Mouse (Mus musculus): ENCODE measurements around the gene Map4k4. TPM values are rescaled to one million over a fixed set of nuclear protein-coding genes. Genes with fewer than 3 reads are reported as not detected.

Map4k4 gene
- total and polyA plus RNA-seq, 2 experiments: 7.2 to 10.7 TPM

GRCm38 (mm10) chr1:39908976-39909375 is 8.3 kb downstream of the Map4k4 start:
- WGBS: 94% methylated on average over 2 of the region's 2 CpGs
- H3K4me3 ChIP-seq (ENCODE audit: insufficient read depth, low read depth, low read length): no peak overlapping the region
- H3K27ac ChIP-seq (replicated peaks; ENCODE audit: insufficient read depth, low read depth, low read length): no peak overlapping the region
- H3K36me3 ChIP-seq (ENCODE audit: control insufficient read depth, insufficient read depth, low read length): no peaks in the 10 kb centered on the region
- H3K4me1 ChIP-seq (ENCODE audit: control insufficient read depth, insufficient read depth, low read length): peaks cover 9% of the 10 kb centered on the region; the same call in 1 of the 2 replicates
- peaks cover 38% of the 10 kb centered on the region for H3K79me2 ChIP-seq (ENCODE audit: control insufficient read depth, insufficient read depth, low read length)
- no peaks in the 10 kb centered on the region for H3K27me3 ChIP-seq (ENCODE audit: control insufficient read depth, insufficient read depth, low read length)
- DNase-seq (ENCODE audit: extremely low read depth, low read depth, low spot score): no peak
- TF ChIP-seq POLR2A (IDR thresholded peaks at IDR 0.05; ENCODE audit: extremely low read depth, insufficient read depth, low read length) (no peak), CTCF (IDR thresholded peaks at IDR 0.05; ENCODE audit: low read depth, low read length) (no peak)
- no peak overlapping the region for H3K9ac ChIP-seq (ENCODE audit: low read depth, low read length)

DNA sequence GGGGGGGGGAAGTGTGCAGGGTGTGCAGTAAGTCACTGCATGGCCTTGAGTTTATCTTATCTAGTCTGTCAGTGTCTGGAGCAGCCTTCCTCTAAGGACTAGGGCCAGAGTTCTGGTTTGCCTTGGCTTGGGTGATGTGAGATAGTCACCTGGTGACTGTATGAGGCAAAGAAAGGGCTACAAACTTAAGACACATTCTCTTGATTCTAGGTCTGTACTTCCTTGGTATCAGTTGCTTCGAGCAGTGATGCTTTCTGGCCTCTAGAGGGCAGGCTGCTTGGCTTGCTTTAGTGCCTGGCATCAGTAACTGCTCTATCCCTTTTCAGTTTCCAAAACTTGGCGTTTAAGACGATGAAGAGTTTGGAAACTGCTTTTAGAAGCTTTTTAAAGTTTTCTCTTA is 10.7 kb downstream of the Map4k4 start:
- DNase-seq (ENCODE audit: extremely low read depth, low read depth, low spot score): peak; percentile 43
- 50% methylated on average over 3 of the region's 3 CpGs for WGBS
- H3K79me2 ChIP-seq (ENCODE audit: control insufficient read depth, insufficient read depth, low read length): peaks cover 45% of the 10 kb centered on the region
- no peak overlapping the region for H3K4me3 ChIP-seq (ENCODE audit: insufficient read depth, low read depth, low read length)
- H3K4me1 ChIP-seq (ENCODE audit: control insufficient read depth, insufficient read depth, low read length): peaks cover 6% of the 10 kb centered on the region; the same call in 1 of the 2 replicates
- H3K27ac ChIP-seq (replicated peaks; ENCODE audit: insufficient read depth, low read depth, low read length): no peak overlapping the region
- H3K27me3 ChIP-seq (ENCODE audit: control insufficient read depth, insufficient read depth, low read length): no peaks in the 10 kb centered on the region
- H3K36me3 ChIP-seq (ENCODE audit: control insufficient read depth, insufficient read depth, low read length): no peaks in the 10 kb centered on the region
- H3K9ac ChIP-seq (ENCODE audit: low read depth, low read length): no peak overlapping the region
- TF ChIP-seq CTCF (IDR thresholded peaks at IDR 0.05; ENCODE audit: low read depth, low read length) (peak; percentile 75; the same call in 1 of the 2 replicates), POLR2A (IDR thresholded peaks at IDR 0.05; ENCODE audit: extremely low read depth, insufficient read depth, low read length) (no peak)

- Histone ChIP-seq H3K27me3 (ENCODE audit: control insufficient read depth, insufficient read depth, low read length) (no peaks in the 10 kb centered on the region), H3K9ac (ENCODE audit: low read depth, low read length) (no peak overlapping the region), H3K36me3 (ENCODE audit: control insufficient read depth, insufficient read depth, low read length) (no peaks in the 10 kb centered on the region), H3K27ac (replicated peaks; ENCODE audit: insufficient read depth, low read depth, low read length) (no peak overlapping the region), H3K4me1 (ENCODE audit: control insufficient read depth, insufficient read depth, low read length) (peaks cover 6% of the 10 kb centered on the region), H3K4me3 (ENCODE audit: insufficient read depth, low read depth, low read length) (no peak overlapping the region), H3K79me2 (ENCODE audit: control insufficient read depth, insufficient read depth, low read length) (peaks cover 52% of the 10 kb centered on the region)
- no peak for TF ChIP-seq CTCF (IDR thresholded peaks at IDR 0.05; ENCODE audit: low read depth, low read length)
- no peak for TF ChIP-seq POLR2A (IDR thresholded peaks at IDR 0.05; ENCODE audit: extremely low read depth, insufficient read depth, low read length)
- 69% methylated on average over 4 of the region's 4 CpGs for WGBS
- DNase-seq (ENCODE audit: extremely low read depth, low read depth, low spot score): no peak
Measured at GRCm38 (mm10) chr1:39913256-39913655, 12.5 kb downstream of the Map4k4 start.

GRCm38 (mm10) chr1:39916144-39916543 is 15.4 kb downstream of the Map4k4 start:
- WGBS: 83% methylated on average over 4 of the region's 4 CpGs
- Histone ChIP-seq H3K4me3 (ENCODE audit: insufficient read depth, low read depth, low read length) (no peak overlapping the region), H3K27ac (replicated peaks; ENCODE audit: insufficient read depth, low read depth, low read length) (no peak overlapping the region), H3K27me3 (ENCODE audit: control insufficient read depth, insufficient read depth, low read length) (no peaks in the 10 kb centered on the region), H3K36me3 (ENCODE audit: control insufficient read depth, insufficient read depth, low read length) (no peaks in the 10 kb centered on the region), H3K4me1 (ENCODE audit: control insufficient read depth, insufficient read depth, low read length) (peaks cover 6% of the 10 kb centered on the region), H3K79me2 (ENCODE audit: control insufficient read depth, insufficient read depth, low read length) (peaks cover 48% of the 10 kb centered on the region), H3K9ac (ENCODE audit: low read depth, low read length) (no peak overlapping the region)
- DNase-seq (ENCODE audit: extremely low read depth, low read depth, low spot score): no peak
- TF ChIP-seq POLR2A (IDR thresholded peaks at IDR 0.05; ENCODE audit: extremely low read depth, insufficient read depth, low read length) (no peak), CTCF (IDR thresholded peaks at IDR 0.05; ENCODE audit: low read depth, low read length) (no peak)

GRCm38 (mm10) chr1:39917855-39918516 is 17.3 kb downstream of the Map4k4 start:
- no peak for DNase-seq (ENCODE audit: extremely low read depth, low read depth, low spot score)
- 76% methylated on average over 13 of the region's 13 CpGs for WGBS
- Histone ChIP-seq H3K4me1 (ENCODE audit: control insufficient read depth, insufficient read depth, low read length) (peaks cover 7% of the 10 kb centered on the region), H3K4me3 (ENCODE audit: insufficient read depth, low read depth, low read length) (no peak overlapping the region), H3K79me2 (ENCODE audit: control insufficient read depth, insufficient read depth, low read length) (peaks cover 41% of the 10 kb centered on the region), H3K36me3 (ENCODE audit: control insufficient read depth, insufficient read depth, low read length) (no peaks in the 10 kb centered on the region), H3K27ac (replicated peaks; ENCODE audit: insufficient read depth, low read depth, low read length) (no peak overlapping the region), H3K9ac (ENCODE audit: low read depth, low read length) (no peak overlapping the region), H3K27me3 (ENCODE audit: control insufficient read depth, insufficient read depth, low read length) (no peaks in the 10 kb centered on the region)
- TF ChIP-seq POLR2A (IDR thresholded peaks at IDR 0.05; ENCODE audit: extremely low read depth, insufficient read depth, low read length) (no peak), CTCF (IDR thresholded peaks at IDR 0.05; ENCODE audit: low read depth, low read length) (no peak)

- TF ChIP-seq POLR2A (IDR thresholded peaks at IDR 0.05; ENCODE audit: extremely low read depth, insufficient read depth, low read length): no peak
- TF ChIP-seq CTCF (IDR thresholded peaks at IDR 0.05; ENCODE audit: low read depth, low read length): no peak
- Histone ChIP-seq H3K4me3 (ENCODE audit: insufficient read depth, low read depth, low read length) (no peak overlapping the region), H3K36me3 (ENCODE audit: control insufficient read depth, insufficient read depth, low read length) (no peaks in the 10 kb centered on the region), H3K27me3 (ENCODE audit: control insufficient read depth, insufficient read depth, low read length) (no peaks in the 10 kb centered on the region), H3K79me2 (ENCODE audit: control insufficient read depth, insufficient read depth, low read length) (peaks cover 35% of the 10 kb centered on the region), H3K9ac (ENCODE audit: low read depth, low read length) (no peak overlapping the region), H3K4me1 (ENCODE audit: control insufficient read depth, insufficient read depth, low read length) (peaks cover 11% of the 10 kb centered on the region), H3K27ac (replicated peaks; ENCODE audit: insufficient read depth, low read depth, low read length) (no peak overlapping the region)
- 64% methylated on average over 7 of the region's 7 CpGs for WGBS
- no peak for DNase-seq (ENCODE audit: extremely low read depth, low read depth, low spot score)
Measured at GRCm38 (mm10) chr1:39918517-39919115, 17.9 kb downstream of the Map4k4 start.
